Mouse (Mus musculus) liver, adult 2 months (tissue): ENCODE measurements at regions not wholly inside any gene's neighbourhood (a gene's known extent, or its start where the extent isn't known, plus 50 kb on each side); places are given as distances from the start of the nearest gene placed in this dataset.

Source experiments
- CTCF ChIP-seq: fragments of 200-500 bp; IDR thresholded peaks from 2 replicates; pipeline ENCODE4 v1.5.1; 2011; ENCODE audit warnings: low read depth, low read length, control low read depth
- POLR2A ChIP-seq: fragments of 200-500 bp; IDR thresholded peaks from 2 replicates; pipeline ENCODE4 v1.6.1; 2011; ENCODE audit warnings: low read length, control low read depth; ENCODE audit not compliant: insufficient read depth; ENCODE audit errors: extremely low read depth

DNA sequence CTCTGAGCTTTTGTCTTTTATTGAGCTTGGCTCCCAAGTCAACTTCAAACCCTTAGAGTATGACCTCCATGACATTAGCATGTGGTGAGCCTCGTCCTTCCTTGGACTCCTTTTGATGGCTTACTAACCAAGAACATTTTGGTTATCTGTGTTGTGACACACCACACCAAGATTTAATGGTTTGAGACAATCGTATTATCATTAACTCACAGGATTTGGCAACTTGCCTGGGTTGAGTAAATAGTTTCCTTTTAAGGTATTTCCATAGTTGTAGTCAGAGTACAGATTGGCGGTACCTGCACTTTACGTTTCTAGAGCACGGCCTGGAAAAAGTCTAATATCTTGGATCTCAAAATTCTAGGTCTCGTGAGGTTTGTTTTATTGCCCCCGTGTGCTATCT, 303.0 kb downstream of the Cd47 start:
- TF ChIP-seq POLR2A, result no peak
- no peak for TF ChIP-seq CTCF
